Mouse (Mus musculus) kidney, embryonic 15.5 days (tissue): ENCODE measurements at regions not wholly inside any gene's neighbourhood (a gene's known extent, or its start where the extent isn't known, plus 50 kb on each side); places are given as distances from the start of the nearest gene placed in this dataset.

Source experiments
- ATAC-seq: fragments of 200-750 bp; cut with Nextera tagmentation; replicated peaks from 2 replicates; pipeline ENCODE4 v1.8.0; 2017; ENCODE audit warnings: moderate TSS enrichment; ENCODE audit not compliant: low FRiP score
- H3K27ac ChIP-seq: fragments of 300-500 bp; sonication (generic); 2 replicates; pipeline ENCODE4 v1.5.1; 2015; ENCODE audit warnings: mild to moderate bottlenecking, inconsistent platforms
- H3K27me3 ChIP-seq: fragments of 300-500 bp; sonication (generic); 2 replicates; pipeline ENCODE4 v1.6.1; 2015; ENCODE audit warnings: inconsistent platforms
- H3K36me3 ChIP-seq: fragments of 300-500 bp; sonication (generic); 2 replicates; pipeline ENCODE4 v1.6.1; 2015; ENCODE audit warnings: inconsistent platforms
- H3K4me1 ChIP-seq: fragments of 300-500 bp; sonication (generic); 2 replicates; pipeline ENCODE4 v1.6.1; 2015; ENCODE audit warnings: inconsistent platforms
- H3K4me2 ChIP-seq: fragments of 300-500 bp; sonication (generic); 2 replicates; pipeline ENCODE4 v1.6.1; 2015; ENCODE audit warnings: moderate library complexity, mild to moderate bottlenecking, inconsistent platforms
- H3K4me3 ChIP-seq: fragments of 300-500 bp; sonication (generic); replicated peaks from 2 replicates; pipeline ENCODE4 v1.5.1; 2015; ENCODE audit warnings: mild to moderate bottlenecking, inconsistent platforms
- H3K9ac ChIP-seq: fragments of 300-500 bp; sonication (generic); 2 replicates; pipeline ENCODE4 v1.6.1; 2015; ENCODE audit warnings: mild to moderate bottlenecking, inconsistent platforms
- H3K9me3 ChIP-seq: fragments of 300-500 bp; sonication (generic); replicated peaks from 2 replicates; pipeline ENCODE4 v1.6.1; 2016; ENCODE audit warnings: inconsistent platforms
- WGBS: fragments of 180-500 bp; shearing (Covaris S2); methylation state at CpG from one replicate; pipeline ENCODE4 v1.1.7; 2015; ENCODE audit warnings: mixed read lengths; 5-methylcytosine and 5-hydroxymethylcytosine counted together

DNA sequence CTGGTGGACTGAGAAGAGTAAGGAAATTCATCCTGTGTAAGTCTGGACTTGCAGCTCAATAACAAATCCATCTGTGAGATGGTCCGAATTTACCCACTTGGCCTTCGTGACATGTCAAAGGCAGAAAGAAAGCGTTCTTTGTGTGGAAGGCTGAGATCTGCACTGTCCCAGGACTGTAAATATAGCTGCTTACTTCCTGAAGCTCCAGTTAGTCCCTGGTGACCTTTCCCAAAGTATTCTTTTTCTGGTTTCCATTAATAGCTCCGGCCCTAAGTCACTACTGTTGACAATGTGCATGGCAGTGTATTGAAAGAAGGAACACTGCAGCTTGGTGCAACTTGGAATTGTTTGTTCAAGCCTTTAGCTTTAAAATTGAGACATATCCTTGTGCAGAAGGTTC, 163.2 kb downstream of the Tmx1 start:
- Histone ChIP-seq H3K36me3 (no peaks in the 10 kb centered on the region), H3K9ac (no peak overlapping the region), H3K9me3 (no peaks in the 10 kb centered on the region), H3K27me3 (no peaks in the 10 kb centered on the region), H3K4me3 (no peak overlapping the region), H3K4me2 (no peak overlapping the region), H3K27ac (0 out of 2 replicates have a peak overlapping the region, but pooled peaks have one; percentile 23), H3K4me1 (peaks cover 4% of the 10 kb centered on the region; the same call in 1 of the 2 replicates)
- 35% methylated on average over 4 of the region's 4 CpGs for WGBS
- ATAC-seq, result no peak

DNA sequence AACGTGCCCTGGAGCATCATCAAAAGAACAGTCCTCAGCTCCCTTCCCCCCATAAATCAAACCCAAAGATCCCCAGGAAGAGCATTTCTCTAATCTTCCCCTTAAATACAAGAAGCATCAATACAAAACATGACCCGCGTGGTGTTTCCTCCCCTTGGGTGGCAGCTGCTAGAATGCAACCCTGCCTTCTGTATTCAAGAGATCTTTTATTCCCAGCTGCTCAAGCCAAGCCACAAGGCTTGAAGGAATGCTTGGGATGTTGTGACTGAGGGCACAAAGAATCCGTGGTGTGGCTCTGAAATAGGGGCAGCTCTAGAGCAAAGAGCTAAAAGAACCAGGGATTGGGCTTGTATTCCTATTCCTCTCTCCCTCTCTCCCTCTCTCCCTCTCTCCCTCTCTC, 163.6 kb downstream of the Tmx1 start:
- H3K4me1 ChIP-seq, result peaks cover 4% of the 10 kb centered on the region; the same call in 1 of the 2 replicates
- no peaks in the 10 kb centered on the region for H3K36me3 ChIP-seq
- H3K9ac ChIP-seq, result no peak overlapping the region
- no peak overlapping the region for H3K4me2 ChIP-seq
- H3K4me3 ChIP-seq, result no peak overlapping the region
- H3K9me3 ChIP-seq, result no peaks in the 10 kb centered on the region
- 0 out of 2 replicates have a peak overlapping the region, but pooled peaks have one; percentile 23 for H3K27ac ChIP-seq
- WGBS, result 34% methylated on average over 4 of the region's 4 CpGs
- no peak for ATAC-seq
- no peaks in the 10 kb centered on the region for H3K27me3 ChIP-seq

DNA sequence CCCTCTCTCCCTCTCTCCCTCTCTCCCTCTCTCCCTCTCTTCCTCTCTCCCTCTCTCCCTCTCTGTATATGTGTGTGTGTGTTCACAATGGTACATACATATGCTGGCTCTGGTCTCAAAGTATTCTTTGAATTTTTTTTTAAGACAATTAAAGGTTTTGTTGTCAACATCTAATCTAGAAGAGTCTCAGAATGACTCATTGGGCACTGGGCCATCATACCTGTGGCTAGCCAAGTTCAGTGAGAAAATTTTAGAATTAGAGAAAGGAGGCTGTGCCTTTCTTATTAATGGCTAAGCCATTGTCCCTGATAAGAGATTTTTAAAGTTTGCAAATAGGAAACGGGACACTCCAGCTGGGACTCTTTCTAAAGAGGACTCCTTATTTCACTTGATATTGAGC, 164.1 kb downstream of the Tmx1 start:
- Histone ChIP-seq H3K4me2 (no peak overlapping the region), H3K27ac (no peak overlapping the region), H3K9me3 (no peaks in the 10 kb centered on the region), H3K27me3 (no peaks in the 10 kb centered on the region), H3K9ac (no peak overlapping the region), H3K4me3 (no peak overlapping the region), H3K36me3 (no peaks in the 10 kb centered on the region), H3K4me1 (peaks cover 6% of the 10 kb centered on the region; the same call in 1 of the 2 replicates)
- ATAC-seq, result no peak
- 73% methylated on average over 1 of the region's 1 CpGs for WGBS

DNA sequence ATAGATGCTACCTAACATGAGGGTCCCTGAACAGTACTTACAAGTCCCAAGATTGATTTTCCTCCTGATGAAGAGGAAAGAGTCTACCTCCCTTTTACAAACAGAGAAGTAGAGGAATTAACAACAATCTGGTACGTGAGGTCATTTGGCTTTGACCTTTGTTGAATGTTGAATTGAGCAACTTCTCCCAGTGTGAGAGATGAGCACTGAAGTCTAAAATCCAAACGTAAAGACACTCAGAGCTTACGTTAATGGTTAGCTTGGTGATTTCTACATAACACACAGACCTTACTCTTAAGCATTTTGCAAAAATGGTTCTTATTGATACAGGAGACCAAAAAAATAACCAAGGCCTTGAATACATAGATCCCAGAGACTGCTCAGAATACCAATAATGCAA, 165.1 kb downstream of the Tmx1 start:
- H3K36me3 ChIP-seq, result no peaks in the 10 kb centered on the region
- H3K4me2 ChIP-seq, result no peak overlapping the region

DNA sequence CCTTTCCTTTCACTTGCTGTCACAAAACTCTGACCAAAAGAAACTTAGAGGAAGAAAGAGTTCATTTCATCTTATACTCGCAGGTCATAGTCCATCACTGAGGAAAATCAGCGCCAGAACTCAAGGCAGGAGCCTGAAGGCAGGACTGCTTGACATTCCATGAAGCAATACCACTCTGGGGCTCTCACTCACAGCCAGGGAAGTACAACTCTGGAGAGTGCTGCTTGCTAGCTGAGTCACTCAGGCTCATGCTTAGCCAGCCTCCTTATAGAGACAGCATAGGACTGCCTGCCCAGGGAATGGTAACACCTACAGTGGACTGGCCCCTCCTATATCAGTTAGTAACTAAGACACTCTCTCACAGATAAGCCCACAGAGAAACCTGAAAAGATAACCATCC, 166.5 kb downstream of the Tmx1 start:
- 85% methylated on average over 2 of the region's 2 CpGs for WGBS
- Histone ChIP-seq H3K36me3 (no peaks in the 10 kb centered on the region), H3K4me1 (peaks cover 7% of the 10 kb centered on the region; the same call in 1 of the 2 replicates), H3K4me2 (no peak overlapping the region), H3K4me3 (no peak overlapping the region), H3K27me3 (no peaks in the 10 kb centered on the region), H3K9ac (no peak overlapping the region), H3K9me3 (no peaks in the 10 kb centered on the region), H3K27ac (no peak overlapping the region)
- ATAC-seq, result no peak

More for the DNA sequence above, 165.1 kb downstream of the Tmx1 start:
- no peak overlapping the region for H3K4me3 ChIP-seq
- no peak for ATAC-seq
- 71% methylated on average over 3 of the region's 3 CpGs for WGBS
- no peak overlapping the region for H3K9ac ChIP-seq
- no peaks in the 10 kb centered on the region for H3K9me3 ChIP-seq
- no peak overlapping the region for H3K27ac ChIP-seq
- peaks cover 7% of the 10 kb centered on the region; the same call in 1 of the 2 replicates for H3K4me1 ChIP-seq
- no peaks in the 10 kb centered on the region for H3K27me3 ChIP-seq

DNA sequence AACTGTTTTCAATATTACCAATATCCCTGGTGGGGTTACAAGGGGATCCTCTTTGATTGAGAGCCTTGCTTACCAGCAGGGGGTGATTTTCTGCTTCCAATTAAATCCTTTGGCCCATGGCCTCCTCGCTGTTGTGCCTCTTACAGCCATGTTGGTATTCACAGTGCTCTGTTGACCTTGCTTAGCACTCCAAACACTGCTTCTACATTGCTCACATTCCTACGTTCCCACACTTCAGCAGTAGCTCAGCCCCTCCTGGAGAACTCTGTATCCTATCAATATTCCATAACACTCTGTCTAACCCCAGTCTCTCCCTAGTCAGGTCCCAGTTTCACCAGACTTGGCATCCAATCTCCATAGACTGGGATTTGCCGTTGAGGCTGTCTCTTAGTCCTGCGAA, 169.1 kb downstream of the Tmx1 start:
- 74% methylated on average over 4 of the region's 4 CpGs for WGBS
- Histone ChIP-seq H3K36me3 (no peaks in the 10 kb centered on the region), H3K27ac (no peak overlapping the region), H3K4me1 (0 out of 2 replicates have a peak, but pooled peaks cover 2% of the 10 kb centered on the region), H3K4me2 (no peak overlapping the region), H3K4me3 (no peak overlapping the region), H3K27me3 (no peaks in the 10 kb centered on the region), H3K9ac (no peak overlapping the region), H3K9me3 (no peaks in the 10 kb centered on the region)
- ATAC-seq, result no peak

DNA sequence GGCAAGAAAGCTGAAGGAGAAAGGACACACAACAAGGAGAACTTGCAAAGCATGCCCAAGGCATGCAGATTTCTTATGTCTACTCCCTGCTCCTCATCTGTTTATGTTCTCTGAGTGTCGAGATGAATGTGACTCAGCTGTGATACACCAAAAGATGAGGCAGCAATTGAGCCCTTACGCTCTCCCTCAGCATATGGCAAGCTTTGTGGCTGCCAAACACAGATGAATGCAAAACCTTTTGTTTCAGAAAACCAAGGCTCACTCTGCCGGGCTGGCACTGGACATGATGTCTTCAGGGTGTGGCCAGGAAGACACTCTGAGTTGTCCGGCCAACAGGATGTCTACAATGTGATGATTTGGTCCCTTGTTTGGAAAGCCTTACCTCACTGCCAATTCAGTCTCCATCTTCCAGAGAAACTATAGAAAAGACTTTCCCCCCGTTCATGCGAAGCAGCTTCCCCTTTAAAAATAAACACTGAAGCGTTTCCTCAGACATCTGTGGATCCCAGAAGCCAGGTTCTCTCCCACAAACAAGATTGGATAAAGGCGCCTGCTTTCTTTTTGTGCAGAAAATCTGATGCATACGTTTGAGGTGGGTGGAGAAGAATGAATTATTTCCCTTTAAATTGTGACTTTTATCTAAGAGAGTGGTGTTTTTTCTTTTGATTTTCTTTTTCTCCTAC, 171.5 kb downstream of the Tmx1 start:
- ATAC-seq, result no peak
- H3K9ac ChIP-seq, result no peak overlapping the region
- H3K27me3 ChIP-seq, result no peaks in the 10 kb centered on the region
- H3K9me3 ChIP-seq, result no peaks in the 10 kb centered on the region
- no peak overlapping the region for H3K4me2 ChIP-seq
- H3K27ac ChIP-seq, result no peak overlapping the region
- H3K36me3 ChIP-seq, result no peaks in the 10 kb centered on the region
- H3K4me3 ChIP-seq, result no peak overlapping the region
- H3K4me1 ChIP-seq, result 0 out of 2 replicates have a peak, but pooled peaks cover 2% of the 10 kb centered on the region
- 56% methylated on average over 9 of the region's 9 CpGs for WGBS

DNA sequence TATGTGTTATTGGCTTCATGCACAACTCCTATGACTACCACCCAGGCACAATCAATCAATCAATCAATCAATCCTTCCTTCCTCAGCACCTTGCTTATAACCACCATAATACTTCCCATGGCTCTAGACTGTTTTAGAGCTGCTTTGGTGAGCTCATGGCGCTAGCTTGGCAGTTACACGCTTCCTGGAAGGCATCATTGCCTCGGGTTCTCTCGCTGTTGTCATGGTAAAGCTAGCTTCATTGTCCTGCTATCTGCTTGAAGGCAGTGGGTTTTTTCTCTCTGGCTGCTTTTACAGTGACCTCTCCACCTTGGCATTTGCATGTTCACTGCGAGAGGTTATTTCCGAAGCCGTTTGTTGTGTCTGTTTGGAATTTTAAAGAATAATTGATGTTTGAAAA, 174.7 kb downstream of the Tmx1 start:
- no peak overlapping the region for H3K4me2 ChIP-seq

DNA sequence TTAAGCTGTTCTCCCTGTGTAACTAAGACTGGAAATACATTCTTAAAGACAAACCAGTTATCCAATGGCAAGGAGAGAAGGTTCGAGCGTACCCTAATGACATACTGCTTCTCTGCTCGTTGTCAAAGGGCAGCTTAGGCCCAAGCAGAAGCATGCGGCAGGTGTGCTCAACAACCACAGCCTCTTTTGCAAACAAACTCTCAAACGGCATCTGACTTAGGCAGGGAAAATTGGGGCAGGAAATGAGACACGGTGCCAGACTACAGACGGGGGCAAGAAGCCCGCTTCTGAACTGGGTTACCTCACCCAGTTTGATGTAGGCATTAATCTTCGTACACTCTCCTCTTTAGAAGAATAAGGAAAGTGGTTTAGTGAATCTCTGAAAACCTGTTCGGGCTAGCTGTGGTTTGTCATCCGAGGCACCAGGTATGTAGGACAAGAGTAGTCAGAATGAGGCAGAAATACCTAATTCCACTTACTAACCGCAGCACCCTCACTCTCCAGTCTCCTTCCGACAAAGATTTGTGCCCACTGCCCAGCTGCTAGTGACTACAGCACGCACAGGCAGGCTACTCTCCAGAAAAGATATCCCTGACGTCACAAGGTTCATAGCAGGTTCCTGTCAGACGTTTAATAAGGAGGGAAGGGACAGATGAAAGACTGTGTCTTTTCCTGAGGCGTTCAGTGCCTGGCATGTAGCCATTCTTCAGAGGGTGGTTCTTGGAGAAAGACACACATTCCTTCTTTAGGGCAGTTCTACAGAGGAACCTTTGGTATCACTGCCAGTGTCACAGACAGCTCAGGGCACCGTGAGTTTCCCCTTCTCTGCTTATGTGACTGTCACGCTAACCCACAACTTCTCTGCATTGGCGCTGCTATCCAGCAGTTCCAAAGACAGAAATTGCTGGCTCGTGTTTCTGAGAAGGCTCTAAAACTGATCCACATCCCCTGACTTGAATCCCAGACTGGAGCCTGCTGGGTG, 175.8 kb downstream of the Tmx1 start:
- Histone ChIP-seq H3K27me3 (peaks cover 2% of the 10 kb centered on the region; the same call in 1 of the 2 replicates), H3K4me2 (no peak overlapping the region), H3K4me3 (no peak overlapping the region), H3K27ac (no peak overlapping the region), H3K36me3 (no peaks in the 10 kb centered on the region), H3K9ac (no peak overlapping the region), H3K9me3 (no peaks in the 10 kb centered on the region), H3K4me1 (0 out of 2 replicates have a peak, but pooled peaks cover 2% of the 10 kb centered on the region)
- 68% methylated on average over 21 of the region's 21 CpGs for WGBS
- ATAC-seq, result no peak

More for the DNA sequence above, 174.7 kb downstream of the Tmx1 start:
- ATAC-seq, result no peak
- no peaks in the 10 kb centered on the region for H3K36me3 ChIP-seq
- no peak overlapping the region for H3K4me3 ChIP-seq
- no peak overlapping the region for H3K9ac ChIP-seq
- H3K9me3 ChIP-seq, result no peaks in the 10 kb centered on the region
- H3K27me3 ChIP-seq, result peaks cover 2% of the 10 kb centered on the region; the same call in 1 of the 2 replicates
- 75% methylated on average over 7 of the region's 7 CpGs for WGBS
- H3K4me1 ChIP-seq, result no peaks in the 10 kb centered on the region
- no peak overlapping the region for H3K27ac ChIP-seq

DNA sequence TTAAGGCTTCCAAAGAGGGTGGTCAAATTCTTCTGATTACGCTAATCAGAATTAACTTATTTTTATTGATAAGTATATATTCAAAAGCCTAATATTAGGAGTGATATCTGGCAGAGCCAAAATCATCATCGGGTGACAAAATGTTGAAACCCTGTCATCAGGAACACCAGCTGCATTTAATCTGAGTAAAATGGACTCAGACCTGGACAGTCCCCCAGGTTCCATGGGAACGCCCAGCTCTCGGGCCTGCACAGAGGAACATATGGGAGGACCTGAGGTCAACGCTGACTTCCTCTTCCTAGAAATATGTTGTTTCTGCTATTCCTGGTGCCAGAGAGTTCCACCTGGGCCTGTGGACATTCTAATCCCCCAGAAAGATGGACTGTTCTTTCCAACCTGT, 176.5 kb downstream of the Tmx1 start:
- H3K27me3 ChIP-seq, result peaks cover 2% of the 10 kb centered on the region; the same call in 1 of the 2 replicates
- no peak overlapping the region for H3K4me2 ChIP-seq
- H3K4me3 ChIP-seq, result no peak overlapping the region
- no peak for ATAC-seq
- WGBS, result 79% methylated on average over 5 of the region's 5 CpGs
- no peak overlapping the region for H3K9ac ChIP-seq
- no peaks in the 10 kb centered on the region for H3K36me3 ChIP-seq
- no peak overlapping the region for H3K27ac ChIP-seq
- no peaks in the 10 kb centered on the region for H3K9me3 ChIP-seq
- 0 out of 2 replicates have a peak, but pooled peaks cover 5% of the 10 kb centered on the region for H3K4me1 ChIP-seq

DNA sequence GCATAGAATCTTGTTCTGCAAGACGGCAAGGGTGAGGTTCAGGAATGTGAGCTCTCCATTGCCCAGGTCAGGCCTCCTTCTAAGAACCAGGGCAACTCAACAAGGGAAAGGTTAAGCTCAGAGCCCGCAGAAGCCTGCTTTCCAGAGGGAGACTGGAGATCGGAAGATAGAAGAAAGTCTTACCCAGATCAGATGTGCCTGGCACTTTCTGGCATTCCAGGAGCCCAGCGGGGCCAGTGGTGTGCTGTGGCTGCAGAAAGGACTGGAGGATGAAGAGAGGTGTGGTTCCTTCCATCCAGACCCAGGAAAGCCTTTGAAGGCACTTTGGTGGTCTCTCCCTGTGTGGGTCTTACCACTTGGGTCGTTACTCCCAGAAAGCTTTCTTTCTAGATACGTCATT, 178.4 kb downstream of the Tmx1 start:
- H3K36me3 ChIP-seq, result no peaks in the 10 kb centered on the region
- no peak overlapping the region for H3K4me3 ChIP-seq
- H3K27ac ChIP-seq, result no peak overlapping the region
- no peak overlapping the region for H3K9ac ChIP-seq
- no peak for ATAC-seq
- H3K4me1 ChIP-seq, result 0 out of 2 replicates have a peak, but pooled peaks cover 5% of the 10 kb centered on the region
- H3K4me2 ChIP-seq, result no peak overlapping the region
- peaks cover 2% of the 10 kb centered on the region; the same call in 1 of the 2 replicates for H3K27me3 ChIP-seq
- WGBS, result 73% methylated on average over 6 of the region's 6 CpGs
- H3K9me3 ChIP-seq, result no peaks in the 10 kb centered on the region

DNA sequence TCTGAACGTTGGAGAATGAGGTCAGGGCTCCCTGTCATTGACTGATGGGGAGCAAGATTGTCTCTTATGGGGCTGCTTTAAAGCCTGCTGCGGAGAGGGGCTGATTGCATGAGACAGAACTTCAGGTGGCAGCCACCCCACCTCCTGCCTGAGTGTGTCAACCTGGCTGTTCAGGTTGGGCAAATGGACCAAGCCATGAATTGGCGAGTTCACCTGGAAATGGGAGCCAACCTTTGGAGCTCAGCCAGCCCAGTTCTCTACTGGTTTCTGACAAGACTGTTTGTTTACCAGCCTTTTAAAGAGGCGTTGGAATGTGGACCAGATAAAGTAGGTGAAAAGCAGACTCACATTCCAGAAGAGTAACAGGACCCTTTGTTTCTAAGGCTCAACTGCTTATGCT, 180.3 kb downstream of the Tmx1 start:
- WGBS, result 51% methylated on average over 4 of the region's 4 CpGs

More for the DNA sequence above, 180.3 kb downstream of the Tmx1 start:
- no peaks in the 10 kb centered on the region for H3K9me3 ChIP-seq
- H3K4me2 ChIP-seq, result no peak overlapping the region
- 0 out of 2 replicates have a peak, but pooled peaks cover 5% of the 10 kb centered on the region for H3K4me1 ChIP-seq
- no peak overlapping the region for H3K9ac ChIP-seq
- no peak for ATAC-seq
- H3K27me3 ChIP-seq, result peaks cover 2% of the 10 kb centered on the region; the same call in 1 of the 2 replicates
- H3K36me3 ChIP-seq, result no peaks in the 10 kb centered on the region
- no peak overlapping the region for H3K27ac ChIP-seq
- H3K4me3 ChIP-seq, result no peak overlapping the region
